Mouse (Mus musculus): Measurements from ENCODE around the gene Dcaf17. TPM values are rescaled to one million over a fixed set of nuclear protein-coding genes. Genes with fewer than 3 reads are reported as not detected.
A peak's percentile ranks its signal among the peaks of the same experiment; 100 is the strongest.

Gene Dcaf17
- polyA plus RNA-seq, 1 experiment = 2.9 TPM

DNA sequence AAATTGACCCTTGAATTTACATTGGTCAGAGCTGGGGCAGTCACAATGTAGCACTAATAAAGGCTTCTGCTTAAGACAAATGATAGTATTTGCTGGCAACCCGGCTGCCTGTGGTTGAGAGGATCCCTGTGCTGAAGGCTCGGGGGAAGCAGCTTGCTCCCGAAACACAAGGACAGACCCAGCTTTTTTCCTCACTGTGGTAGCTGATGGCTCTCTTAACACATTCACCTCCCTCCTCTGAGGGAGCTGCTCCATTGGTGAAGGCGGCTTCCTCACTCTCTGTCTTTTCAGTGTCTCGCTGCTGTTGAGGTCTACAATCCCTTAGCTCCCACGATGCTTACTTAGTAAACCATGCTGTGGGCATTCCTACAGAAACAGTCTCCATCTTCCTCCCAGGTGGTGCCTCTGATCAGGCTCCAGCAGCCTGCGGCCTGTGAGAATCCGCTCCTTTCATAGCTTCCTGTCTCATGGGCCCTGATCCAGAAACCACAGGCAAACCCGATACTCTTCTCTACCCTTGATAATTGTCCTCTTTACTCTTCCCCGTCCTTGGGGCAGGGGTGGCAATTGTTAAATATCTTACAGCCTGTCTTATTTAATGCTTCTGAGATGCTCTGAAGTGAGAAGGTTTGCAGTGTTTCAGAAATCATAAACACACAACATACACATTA is 47.6 kb downstream of the Dcaf17 start:
- H3K36me3 ChIP-seq (ENCODE audit: control insufficient read depth, insufficient read depth, low read length) = peaks cover 3% of the 10 kb centered on the region
- H3K27ac ChIP-seq (ENCODE audit: insufficient read depth, low read length) = no peak overlapping the region
- 49% methylated on average over 10 of the region's 10 CpGs for WGBS
- no peaks in the 10 kb centered on the region for H3K27me3 ChIP-seq (ENCODE audit: control insufficient read depth, insufficient read depth, low read length)
- TF ChIP-seq POLR2A (IDR thresholded peaks at IDR 0.05; ENCODE audit: low read depth, low read length) (no peak), CTCF (IDR thresholded peaks at IDR 0.05; ENCODE audit: extremely low read depth, insufficient read depth, insufficient read length, insufficient replicate concordance) (no peak)
- no peak overlapping the region for H3K4me3 ChIP-seq (ENCODE audit: extremely low read depth, insufficient read depth, insufficient read length)
- H3K4me1 ChIP-seq (ENCODE audit: control insufficient read depth, insufficient read depth, insufficient read length) = peaks cover 10% of the 10 kb centered on the region; the same call in 1 of the 2 replicates
- DNase-seq (ENCODE audit: low read depth in 1 of 2, low spot score in 2 of 2) = no peak

GRCm38 (mm10) chr2:71103292-71103680 is 48.2 kb downstream of the Dcaf17 start:
- H3K27ac ChIP-seq (ENCODE audit: insufficient read depth, low read length) = no peak overlapping the region
- no peak overlapping the region for H3K4me3 ChIP-seq (ENCODE audit: extremely low read depth, insufficient read depth, insufficient read length)
- peaks cover 3% of the 10 kb centered on the region for H3K36me3 ChIP-seq (ENCODE audit: control insufficient read depth, insufficient read depth, low read length)
- peaks cover 10% of the 10 kb centered on the region; the same call in 1 of the 2 replicates for H3K4me1 ChIP-seq (ENCODE audit: control insufficient read depth, insufficient read depth, insufficient read length)
- TF ChIP-seq CTCF (IDR thresholded peaks at IDR 0.05; ENCODE audit: extremely low read depth, insufficient read depth, insufficient read length, insufficient replicate concordance) (no peak), POLR2A (IDR thresholded peaks at IDR 0.05; ENCODE audit: low read depth, low read length) (no peak)
- DNase-seq (ENCODE audit: low read depth in 1 of 2, low spot score in 2 of 2) = peak in 1 of 2 experiments; percentile 25
- no peaks in the 10 kb centered on the region for H3K27me3 ChIP-seq (ENCODE audit: control insufficient read depth, insufficient read depth, low read length)
- 10% methylated on average over 4 of the region's 4 CpGs for WGBS

GRCm38 (mm10) chr2:71104696-71105095 is 49.6 kb downstream of the Dcaf17 start:
- WGBS = 54% methylated on average over 3 of the region's 3 CpGs
- H3K4me1 ChIP-seq (ENCODE audit: control insufficient read depth, insufficient read depth, insufficient read length) = peaks cover 10% of the 10 kb centered on the region; the same call in 1 of the 2 replicates
- no peaks in the 10 kb centered on the region for H3K36me3 ChIP-seq (ENCODE audit: control insufficient read depth, insufficient read depth, low read length)
- no peak for TF ChIP-seq CTCF (IDR thresholded peaks at IDR 0.05; ENCODE audit: extremely low read depth, insufficient read depth, insufficient read length, insufficient replicate concordance)
- no peak for TF ChIP-seq POLR2A (IDR thresholded peaks at IDR 0.05; ENCODE audit: low read depth, low read length)
- no peaks in the 10 kb centered on the region for H3K27me3 ChIP-seq (ENCODE audit: control insufficient read depth, insufficient read depth, low read length)
- H3K4me3 ChIP-seq (ENCODE audit: extremely low read depth, insufficient read depth, insufficient read length) = no peak overlapping the region
- no peak overlapping the region for H3K27ac ChIP-seq (ENCODE audit: insufficient read depth, low read length)
- DNase-seq (ENCODE audit: low read depth in 1 of 2, low spot score in 2 of 2) = peak; percentile 24 to 31

GRCm38 (mm10) chr2:71105469-71106215 is 50.5 kb downstream of the Dcaf17 start:
- Histone ChIP-seq H3K4me1 (ENCODE audit: control insufficient read depth, insufficient read depth, insufficient read length) (peaks cover 10% of the 10 kb centered on the region; the same call in 1 of the 2 replicates), H3K36me3 (ENCODE audit: control insufficient read depth, insufficient read depth, low read length) (no peaks in the 10 kb centered on the region), H3K27me3 (ENCODE audit: control insufficient read depth, insufficient read depth, low read length) (no peaks in the 10 kb centered on the region), H3K4me3 (ENCODE audit: extremely low read depth, insufficient read depth, insufficient read length) (no peak overlapping the region), H3K27ac (ENCODE audit: insufficient read depth, low read length) (no peak overlapping the region)
- WGBS = 76% methylated on average over 14 of the region's 14 CpGs
- DNase-seq (ENCODE audit: low read depth in 1 of 2, low spot score in 2 of 2) = no peak
- TF ChIP-seq CTCF (IDR thresholded peaks at IDR 0.05; ENCODE audit: extremely low read depth, insufficient read depth, insufficient read length, insufficient replicate concordance) (no peak), POLR2A (IDR thresholded peaks at IDR 0.05; ENCODE audit: low read depth, low read length) (no peak)

DNA sequence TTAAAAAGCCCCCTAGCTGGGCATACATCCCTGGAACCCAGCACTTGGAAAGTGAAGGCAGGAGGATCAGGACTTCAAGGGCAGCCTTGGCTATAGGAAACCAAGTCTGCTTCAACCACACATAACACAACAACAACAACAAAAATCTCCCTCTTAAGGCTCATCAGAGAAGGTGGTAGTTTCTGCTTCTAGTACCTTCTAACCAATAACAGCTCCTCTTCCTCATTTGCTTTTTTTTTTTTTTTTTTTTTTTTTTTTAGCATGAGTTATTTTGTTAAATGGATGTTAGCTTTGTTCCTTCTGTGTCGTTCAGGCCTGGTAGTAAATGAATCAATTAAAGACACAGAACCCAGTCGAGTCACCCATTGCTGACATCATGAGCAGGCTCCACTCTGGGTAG is 52.1 kb downstream of the Dcaf17 start:
- Histone ChIP-seq H3K4me1 (ENCODE audit: control insufficient read depth, insufficient read depth, insufficient read length) (peaks cover 10% of the 10 kb centered on the region; the same call in 1 of the 2 replicates), H3K27me3 (ENCODE audit: control insufficient read depth, insufficient read depth, low read length) (no peaks in the 10 kb centered on the region), H3K27ac (ENCODE audit: insufficient read depth, low read length) (no peak overlapping the region), H3K36me3 (ENCODE audit: control insufficient read depth, insufficient read depth, low read length) (no peaks in the 10 kb centered on the region), H3K4me3 (ENCODE audit: extremely low read depth, insufficient read depth, insufficient read length) (no peak overlapping the region)
- TF ChIP-seq CTCF (IDR thresholded peaks at IDR 0.05; ENCODE audit: extremely low read depth, insufficient read depth, insufficient read length, insufficient replicate concordance) = no peak
- TF ChIP-seq POLR2A (IDR thresholded peaks at IDR 0.05; ENCODE audit: low read depth, low read length) = no peak
- no peak for DNase-seq (ENCODE audit: low read depth in 1 of 2, low spot score in 2 of 2)
- 73% methylated on average over 2 of the region's 2 CpGs for WGBS

DNA sequence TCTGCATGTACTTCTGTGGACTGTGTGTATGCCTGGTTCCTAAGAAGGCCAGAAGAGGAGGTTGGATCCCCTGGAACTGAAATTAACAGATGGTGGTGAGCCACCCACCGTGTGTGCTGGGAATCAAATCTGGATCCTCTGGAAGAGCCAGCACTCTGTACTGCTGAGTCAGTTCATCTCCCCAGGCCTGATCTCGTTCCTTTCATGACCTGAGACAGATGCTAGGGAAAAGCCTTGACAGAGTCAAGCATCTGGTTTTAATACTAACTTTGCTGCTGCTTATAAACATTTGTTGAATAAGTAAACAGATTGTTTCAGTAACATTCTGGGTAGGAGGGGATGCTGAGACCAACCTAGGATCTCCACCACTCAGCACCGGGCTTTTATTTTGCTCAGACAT is 53.4 kb downstream of the Dcaf17 start:
- WGBS = 87% methylated on average over 3 of the region's 3 CpGs
- Histone ChIP-seq H3K4me1 (ENCODE audit: control insufficient read depth, insufficient read depth, insufficient read length) (peaks cover 10% of the 10 kb centered on the region; the same call in 1 of the 2 replicates), H3K4me3 (ENCODE audit: extremely low read depth, insufficient read depth, insufficient read length) (no peak overlapping the region), H3K36me3 (ENCODE audit: control insufficient read depth, insufficient read depth, low read length) (no peaks in the 10 kb centered on the region), H3K27me3 (ENCODE audit: control insufficient read depth, insufficient read depth, low read length) (no peaks in the 10 kb centered on the region), H3K27ac (ENCODE audit: insufficient read depth, low read length) (no peak overlapping the region)
- no peak for DNase-seq (ENCODE audit: low read depth in 1 of 2, low spot score in 2 of 2)
- TF ChIP-seq POLR2A (IDR thresholded peaks at IDR 0.05; ENCODE audit: low read depth, low read length) (no peak), CTCF (IDR thresholded peaks at IDR 0.05; ENCODE audit: extremely low read depth, insufficient read depth, insufficient read length, insufficient replicate concordance) (no peak)
